In the genomic region with DNA sequence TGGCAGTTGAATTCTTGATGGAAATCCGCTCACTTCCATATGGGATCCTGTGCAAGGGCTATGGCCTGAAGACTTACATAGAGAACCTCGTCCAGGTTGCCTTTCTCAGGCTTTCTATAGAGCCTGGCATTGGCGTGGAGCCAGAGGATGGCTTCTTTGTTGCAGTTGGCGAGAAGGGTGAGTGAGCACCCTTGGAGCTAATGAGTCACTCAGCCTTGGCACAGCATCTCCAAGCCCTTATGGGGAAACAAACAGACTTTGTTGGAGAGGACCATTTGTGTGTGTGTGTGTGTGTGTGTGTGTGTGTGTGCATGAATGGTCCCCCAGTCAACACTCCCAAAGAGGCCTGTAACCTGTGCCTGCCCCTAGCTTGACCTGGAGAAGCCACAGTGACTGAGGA, we compare ENCODE assay signal across 12 mouse cellular contexts. TPM values are rescaled to one million over a fixed set of nuclear protein-coding genes. Genes with fewer than 3 reads are reported as not detected.
A peak's percentile ranks its signal among the peaks of the same experiment; 100 is the strongest.
DNase-seq lines count a peak whose midpoint lies in the region; ATAC-seq and TF ChIP-seq lines count a peak whose summit lies in the region.
"Had no signal": no experiment of that assay in that cellular context is flagged by ENCODE, and none has a peak within 500 bp of the region (broad histone marks: within the 10 kb centered on the region; RNA-seq: fewer than 3 reads in every experiment).

No protein-coding gene starts in this region.

- TF ChIP-seq POLR2A in myocyte (IDR thresholded peaks at IDR 0.05; ENCODE audit: insufficient read length, low read depth) = no peak

- 81% methylated on average over 4 of the region's 4 CpGs for WGBS in forebrain, embryonic 11.5 days
- WGBS in forebrain, embryonic 16.5 days = 44% methylated on average over 4 of the region's 4 CpGs

- H3K4me2 ChIP-seq in forebrain, embryonic 11.5 days (ENCODE audit: low read depth, low read length, severe bottlenecking) = no peak overlapping the region
- no peak overlapping the region for H3K4me2 ChIP-seq in forebrain, embryonic 16.5 days (ENCODE audit: low read length)
- H3K4me2 ChIP-seq in myocyte (ENCODE audit: low read depth) = peak overlapping the region; percentile 2
- H3K4me2 ChIP-seq: heart, embryonic 13.5 days; lung, embryonic 14.5 days; midbrain, embryonic 15.5 days had no signal

- no peak overlapping the region for H3ac ChIP-seq in myocyte (ENCODE audit: control insufficient read depth, insufficient read length)

- no peak overlapping the region for H3K4me3 ChIP-seq in forebrain, embryonic 11.5 days (ENCODE audit: low read depth, low read length)
- no peak overlapping the region for H3K4me3 ChIP-seq in forebrain, embryonic 16.5 days (replicated peaks; ENCODE audit: low read length)
- no peak overlapping the region for H3K4me3 ChIP-seq in myocyte
- H3K4me3 ChIP-seq: heart, embryonic 13.5 days; limb, embryonic 10.5 days; midbrain, embryonic 15.5 days had no signal

- no peak overlapping the region for H3K27ac ChIP-seq in forebrain, embryonic 11.5 days (ENCODE audit: low read depth, low read length)
- no peak overlapping the region for H3K27ac ChIP-seq in forebrain, embryonic 16.5 days (ENCODE audit: low read length)
- H3K27ac ChIP-seq: heart, embryonic 13.5 days; limb, embryonic 10.5 days; midbrain, embryonic 15.5 days had no signal

- DNase-seq in forebrain, embryonic 11.5 days (ENCODE audit: low spot score) = peak; percentile 27
- peak; percentile 58 for DNase-seq in testis, postnatal 10 days (ENCODE audit: low spot score)
- DNase-seq in testis, postnatal 14 days (ENCODE audit: low spot score) = no peak
- peak; percentile 60 for DNase-seq in cerebellum, adult 9-11 months
- DNase-seq in heart, postnatal 4 days = no peak
- no peak for DNase-seq in embryo, embryonic 9.5 days (ENCODE audit: extremely low spot score)

- no peaks in the 10 kb centered on the region for H3K27me3 ChIP-seq in forebrain, embryonic 11.5 days (ENCODE audit: control insufficient read depth, insufficient read depth, low read length)
- H3K27me3 ChIP-seq in forebrain, embryonic 16.5 days (replicated peaks; ENCODE audit: control insufficient read depth, insufficient read depth, low read length) = no peaks in the 10 kb centered on the region
- H3K27me3 ChIP-seq in myocyte (ENCODE audit: control insufficient read depth, insufficient read depth, insufficient read length) = no peaks in the 10 kb centered on the region
- H3K27me3 ChIP-seq: heart, embryonic 13.5 days; midbrain, embryonic 15.5 days had no signal

- H3K36me3 ChIP-seq in forebrain, embryonic 11.5 days (ENCODE audit: control insufficient read depth, insufficient read depth, low read length) = no peaks in the 10 kb centered on the region
- H3K36me3 ChIP-seq in forebrain, embryonic 16.5 days (ENCODE audit: control insufficient read depth, insufficient read depth) = no peaks in the 10 kb centered on the region
- H3K36me3 ChIP-seq in myocyte (ENCODE audit: control insufficient read depth, insufficient read depth) = no peaks in the 10 kb centered on the region
- H3K36me3 ChIP-seq: heart, embryonic 13.5 days; limb, embryonic 10.5 days; midbrain, embryonic 15.5 days had no signal

- no peak overlapping the region for H3K9ac ChIP-seq in forebrain, embryonic 11.5 days (ENCODE audit: low read length)
- no peak overlapping the region for H3K9ac ChIP-seq in forebrain, embryonic 16.5 days (replicated peaks; ENCODE audit: low read depth, low read length)
- H3K9ac ChIP-seq: heart, embryonic 13.5 days; lung, embryonic 14.5 days; midbrain, embryonic 15.5 days had no signal

- H3K9me3 ChIP-seq in forebrain, embryonic 11.5 days (ENCODE audit: control insufficient read depth, low read length) = no peaks in the 10 kb centered on the region
- no peaks in the 10 kb centered on the region for H3K9me3 ChIP-seq in forebrain, embryonic 16.5 days (ENCODE audit: control insufficient read depth, low read length)
- H3K9me3 ChIP-seq: heart, embryonic 13.5 days; limb, embryonic 10.5 days; midbrain, embryonic 15.5 days had no signal

- H3K4me1 ChIP-seq in forebrain, embryonic 11.5 days (replicated peaks; ENCODE audit: control insufficient read depth, insufficient read depth, low read length) = peaks cover 7% of the 10 kb centered on the region
- H3K4me1 ChIP-seq in forebrain, embryonic 16.5 days (replicated peaks; ENCODE audit: control insufficient read depth, insufficient read depth, low read length) = peaks cover 6% of the 10 kb centered on the region; the same call in 1 of the 2 replicates

- H3K79me2 ChIP-seq in myocyte (ENCODE audit: control insufficient read depth, insufficient read depth) = no peaks in the 10 kb centered on the region

- ATAC-seq in forebrain, embryonic 11.5 days (replicated peaks; ENCODE audit: low FRiP score) = no peak
- ATAC-seq in forebrain, embryonic 16.5 days = no peak
- ATAC-seq: midbrain, embryonic 15.5 days had no signal

TF ChIP-seq in myocyte, 11 proteins besides CTCF, POLR2A, EP300 and RAD21:
- TF ChIP-seq POLR2AphosphoS2 (IDR thresholded peaks at IDR 0.05; ENCODE audit: insufficient read length, low read depth) (no peak), REST (IDR thresholded peaks at IDR 0.05; ENCODE audit: insufficient read depth, insufficient read length) (no peak), TCF12 (IDR thresholded peaks at IDR 0.05; ENCODE audit: insufficient read depth, poor library complexity, severe bottlenecking) (no peak), SRF (IDR thresholded peaks at IDR 0.05; ENCODE audit: control insufficient read depth, insufficient read length, low read depth) (peak; percentile 87), CEBPB (IDR thresholded peaks at IDR 0.05; ENCODE audit: insufficient read depth, poor library complexity, severe bottlenecking) (no peak)

RNA-seq across cellular contexts. Expression of a gene that starts 57.0 kb away (rescaled TPM):
- polyA plus RNA-seq in forebrain, embryonic 11.5 days (2014; fragmentation: Nextera tagmentation; extraction: Ambion mirVana) = 3.3 and 4.0 TPM in 2 replicates
- polyA plus RNA-seq in forebrain, embryonic 16.5 days (2015; fragmentation: Nextera tagmentation; extraction: Ambion mirVana) = 4.3 and 6.4 TPM in 2 replicates
- 3.7 TPM for polyA plus RNA-seq in myocyte (2012; fragmentation: generic; extraction: Trizol)
- 1 to 10 TPM; 5.2 to 5.5 TPM for total RNA-seq in heart, postnatal 4 days (2021)

Comparison
In these comparisons a context has a peak if more than half of its experiments do, and no peak if none do; other contexts are left out.
1. DNase-seq: peak in forebrain, embryonic 11.5 days (single experiment), testis, postnatal 10 days (single experiment) and cerebellum, adult 9-11 months (single experiment); none in testis, postnatal 14 days (single experiment), heart, postnatal 4 days (single experiment) and embryo, embryonic 9.5 days (single experiment).